Mouse (Mus musculus) cerebellum, adult 2 months (tissue): ENCODE data around the gene Ret. TPM values are rescaled to one million over a fixed set of nuclear protein-coding genes. Genes with fewer than 3 reads are reported as not detected.
A peak's percentile ranks its signal among the peaks of the same experiment; 100 is the strongest.

Experiments used
- DNase-seq, 2 experiments: peaks; one replicate each; pipeline ENCODE4 v3.0.0; 2021
- H3K27ac ChIP-seq: fragments of 200-500 bp; 2 replicates; pipeline ENCODE4 v1.5.1; 2012; ENCODE audit warnings: low read length, control low read depth, inconsistent platforms; ENCODE audit not compliant: insufficient read depth
- H3K27me3 ChIP-seq: fragments of 200-500 bp; 2 replicates; pipeline ENCODE4 v1.6.1; 2012; ENCODE audit warnings: inconsistent platforms, mild to moderate bottlenecking, low read length, moderate library complexity; ENCODE audit not compliant: control insufficient read depth, insufficient read depth
- H3K4me1 ChIP-seq: fragments of 200-500 bp; 2 replicates; pipeline ENCODE4 v1.6.1; 2011; ENCODE audit warnings: low read length; ENCODE audit not compliant: control insufficient read depth, insufficient read depth
- H3K4me3 ChIP-seq: fragments of 200-500 bp; replicated peaks from 2 replicates; pipeline ENCODE3; 2011; ENCODE audit warnings: mild to moderate bottlenecking, low read depth, low read length, control low read depth; ENCODE audit not compliant: insufficient read depth
- CTCF ChIP-seq: fragments of 200-500 bp; IDR thresholded peaks from 2 replicates; pipeline ENCODE4 v1.5.1; 2011; ENCODE audit warnings: low read depth, mild to moderate bottlenecking, control low read depth, low read length, moderate library complexity, borderline replicate concordance; ENCODE audit not compliant: insufficient read depth
- POLR2A ChIP-seq: fragments of 200-500 bp; IDR thresholded peaks from 2 replicates; pipeline ENCODE4 v1.6.1; 2011; ENCODE audit warnings: low read length, control low read depth, borderline replicate concordance; ENCODE audit not compliant: insufficient read depth
- WGBS: fragments of 180-500 bp; shearing (Covaris S2); methylation state at CpG from one replicate; pipeline ENCODE4 v1.1.7; 2018; 5-methylcytosine and 5-hydroxymethylcytosine counted together
- polyA plus RNA-seq: library from polyadenylated mRNA; depleted of rRNA; stranded (reverse); fragments of >200 nt; gene quantifications from 2 replicates; pipeline ENCODE4 v1.2.3, GENCODE M21; 2012; rRNA removed

Gene Ret
- polyA plus RNA-seq: 28.7 and 30.1 TPM in 2 replicates

GRCm38 (mm10) chr6:118197440-118197975 lies at the start of gene Ret:
Gene Ret (minus strand): TSS chr6:118197718.
- no peak for TF ChIP-seq CTCF
- no peak for TF ChIP-seq POLR2A
- no peaks in the 10 kb centered on the region for H3K27me3 ChIP-seq
- no peak within 1 kb of the TSS for H3K27ac ChIP-seq
- under 1% methylated on average over 26 of the region's 26 CpGs for WGBS
- H3K4me1 ChIP-seq: no peaks in the 10 kb centered on the region
- peak within 1 kb of the TSS; percentile 68 for H3K4me3 ChIP-seq
- peak in 1 of 2 experiments; percentile 24 for DNase-seq

- no peaks in the 10 kb centered on the region for H3K27me3 ChIP-seq
- DNase-seq: no peak
- 57% methylated on average over 6 of the region's 6 CpGs for WGBS
- H3K27ac ChIP-seq: no peak overlapping the region
- H3K4me1 ChIP-seq: no peaks in the 10 kb centered on the region
- no peak for TF ChIP-seq CTCF
- TF ChIP-seq POLR2A: no peak
- H3K4me3 ChIP-seq: no peak overlapping the region
These were observed 49.6 kb upstream of the Ret start for GRCm38 (mm10) chr6:118247161-118247560.

GRCm38 (mm10) chr6:118244106-118244505 lies 46.6 kb upstream of the Ret start:
- TF ChIP-seq POLR2A (no peak), CTCF (no peak)
- WGBS: 46% methylated on average over 7 of the region's 7 CpGs

GRCm38 (mm10) chr6:118242941-118243340 lies 45.4 kb upstream of the Ret start:
- TF ChIP-seq POLR2A (no peak), CTCF (no peak)
- H3K4me3 ChIP-seq: no peak overlapping the region
- H3K27ac ChIP-seq: no peak overlapping the region
- WGBS: 88% methylated on average over 5 of the region's 5 CpGs
- no peak for DNase-seq
- no peaks in the 10 kb centered on the region for H3K27me3 ChIP-seq
- H3K4me1 ChIP-seq: no peaks in the 10 kb centered on the region

More at GRCm38 (mm10) chr6:118244106-118244505, 46.6 kb upstream of the Ret start:
- no peak overlapping the region for H3K4me3 ChIP-seq
- H3K4me1 ChIP-seq: no peaks in the 10 kb centered on the region
- no peak overlapping the region for H3K27ac ChIP-seq
- H3K27me3 ChIP-seq: no peaks in the 10 kb centered on the region
- no peak for DNase-seq

- no peak overlapping the region for H3K27ac ChIP-seq
- H3K4me1 ChIP-seq: no peaks in the 10 kb centered on the region
- WGBS: 4% methylated on average over 3 of the region's 3 CpGs
- no peak for TF ChIP-seq CTCF
- TF ChIP-seq POLR2A: no peak
- H3K27me3 ChIP-seq: no peaks in the 10 kb centered on the region
- no peak for DNase-seq
- H3K4me3 ChIP-seq: no peak overlapping the region
These were observed 28.6 kb upstream of the Ret start for GRCm38 (mm10) chr6:118226072-118226471.

- Histone ChIP-seq H3K27ac (no peak overlapping the region), H3K27me3 (no peaks in the 10 kb centered on the region), H3K4me1 (no peaks in the 10 kb centered on the region), H3K4me3 (no peak overlapping the region)
- WGBS: 85% methylated on average over 2 of the region's 2 CpGs
- no peak for DNase-seq
- TF ChIP-seq POLR2A (no peak), CTCF (no peak)
These were observed 25.0 kb upstream of the Ret start for GRCm38 (mm10) chr6:118222471-118222870.

GRCm38 (mm10) chr6:118215676-118216075 lies 18.2 kb upstream of the Ret start:
- Histone ChIP-seq H3K27ac (no peak overlapping the region), H3K27me3 (no peaks in the 10 kb centered on the region), H3K4me3 (no peak overlapping the region), H3K4me1 (no peaks in the 10 kb centered on the region)
- TF ChIP-seq POLR2A (no peak), CTCF (no peak)
- DNase-seq: no peak
- WGBS: 91% methylated on average over 9 of the region's 9 CpGs

- Histone ChIP-seq H3K27ac (no peak overlapping the region), H3K27me3 (no peaks in the 10 kb centered on the region), H3K4me1 (no peaks in the 10 kb centered on the region), H3K4me3 (no peak overlapping the region)
- 90% methylated on average over 8 of the region's 8 CpGs for WGBS
- TF ChIP-seq POLR2A: no peak
- no peak for DNase-seq
These were observed 10.8 kb upstream of the Ret start for GRCm38 (mm10) chr6:118208326-118208725.
